Mouse (Mus musculus): Measurements from ENCODE around the gene Foxred1.

The Foxred1 gene

GRCm38 (mm10) chr9:35210542-35211474 lies at the start of gene Foxred1:
Gene Foxred1, minus strand, starts transcription at chr9:35211055.
- peak; percentile 99 for DNase-seq

- no peak for DNase-seq
Measured at GRCm38 (mm10) chr9:35257365-35257764, 46.5 kb upstream of the Foxred1 start.

DNA sequence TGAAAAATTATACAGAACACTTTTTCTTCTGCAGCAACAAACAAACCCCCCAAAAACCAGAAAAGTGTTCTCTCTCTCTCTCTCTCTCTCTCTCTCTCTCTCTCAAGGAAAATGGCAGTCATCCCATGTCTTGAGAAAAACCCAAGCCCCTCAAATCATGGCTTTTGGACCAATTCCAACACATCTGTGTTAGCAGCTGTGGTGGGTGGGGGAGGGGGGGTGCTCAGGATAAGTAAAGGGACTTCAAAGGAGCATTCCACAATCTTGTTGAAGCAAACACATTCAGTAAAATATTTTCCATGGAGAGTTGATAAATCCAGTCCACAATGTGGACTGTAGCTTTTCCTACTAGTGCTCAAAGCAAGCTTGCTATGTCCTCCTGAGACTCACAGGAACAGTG lies 38.6 kb upstream of the Foxred1 start:
- no peak for DNase-seq

GRCm38 (mm10) chr9:35247405-35247804 lies 36.5 kb upstream of the Foxred1 start:
- DNase-seq = no peak

DNA sequence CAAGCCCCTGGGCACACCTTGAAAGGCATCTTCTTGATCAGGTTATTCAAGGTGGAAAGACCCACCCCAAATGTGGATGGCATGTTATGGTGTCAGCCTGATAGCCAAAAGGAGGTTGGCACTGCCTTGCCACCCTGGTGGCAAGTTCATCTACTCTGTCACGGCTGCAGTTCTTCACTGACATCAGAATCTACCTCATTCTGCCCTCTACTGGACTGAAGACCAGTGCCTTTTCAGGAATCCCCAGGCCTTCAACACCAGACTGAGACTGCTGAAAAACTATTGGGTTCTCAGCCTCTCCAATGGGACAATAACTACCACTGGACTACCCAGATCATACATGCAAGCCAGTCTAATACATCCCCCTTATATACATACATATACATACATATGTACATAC lies 28.9 kb upstream of the Foxred1 start:
- DNase-seq = no peak

DNA sequence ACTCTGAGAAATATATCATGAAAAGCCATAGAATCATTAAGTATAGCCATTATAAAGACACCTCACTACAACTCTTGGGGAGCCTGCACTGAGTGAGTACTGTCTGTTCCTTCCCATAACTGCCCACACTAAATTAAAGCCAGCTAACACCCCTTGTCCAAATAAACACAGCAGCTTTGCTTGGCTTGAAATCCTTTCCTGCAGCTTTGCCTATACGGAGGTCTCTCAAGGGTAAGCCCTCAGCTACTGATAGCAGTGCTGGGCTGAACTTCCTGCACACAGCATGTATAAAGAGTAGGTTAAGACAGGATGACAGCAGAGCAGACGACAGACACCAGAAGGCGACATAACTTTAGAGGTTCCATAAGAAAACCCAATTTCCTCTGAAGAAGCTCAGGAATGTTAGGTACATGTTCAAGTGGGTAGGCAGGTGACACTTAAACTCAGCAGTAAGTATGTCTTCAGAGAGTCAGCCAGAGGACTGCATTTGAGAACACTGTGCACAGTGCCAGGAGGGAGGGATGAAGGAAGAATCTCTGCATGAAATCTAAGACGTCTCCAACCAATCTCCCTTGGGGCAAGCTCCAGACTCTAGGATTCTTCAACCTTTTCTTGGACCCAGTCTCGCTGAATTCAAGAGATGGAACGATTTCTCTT lies 28.2 kb upstream of the Foxred1 start:
- DNase-seq = no peak

GRCm38 (mm10) chr9:35238371-35238770 lies 27.5 kb upstream of the Foxred1 start:
- DNase-seq = no peak

GRCm38 (mm10) chr9:35235996-35236395 lies 25.1 kb upstream of the Foxred1 start:
- no peak for DNase-seq

DNA sequence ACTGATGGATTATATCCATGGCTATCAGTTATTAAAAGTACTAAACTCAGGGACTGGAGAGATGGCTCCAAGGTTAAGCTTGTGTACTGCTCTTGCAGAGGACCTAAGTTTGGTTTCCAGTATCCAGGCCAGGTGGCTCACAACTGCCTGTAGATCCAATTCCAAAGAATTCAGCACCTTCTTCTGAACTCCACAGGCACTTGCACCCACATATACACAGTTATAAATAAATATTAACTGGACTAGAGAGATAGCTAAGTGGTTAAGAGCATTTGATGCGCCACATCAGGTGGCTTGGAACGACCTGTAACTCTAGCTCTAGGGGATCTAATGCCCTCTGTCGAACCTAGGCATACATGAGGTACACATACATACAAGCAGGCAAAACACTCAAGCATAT lies 17.8 kb upstream of the Foxred1 start:
- DNase-seq = no peak

GRCm38 (mm10) chr9:35223466-35223865 lies 12.6 kb upstream of the Foxred1 start:
- no peak for DNase-seq

DNA sequence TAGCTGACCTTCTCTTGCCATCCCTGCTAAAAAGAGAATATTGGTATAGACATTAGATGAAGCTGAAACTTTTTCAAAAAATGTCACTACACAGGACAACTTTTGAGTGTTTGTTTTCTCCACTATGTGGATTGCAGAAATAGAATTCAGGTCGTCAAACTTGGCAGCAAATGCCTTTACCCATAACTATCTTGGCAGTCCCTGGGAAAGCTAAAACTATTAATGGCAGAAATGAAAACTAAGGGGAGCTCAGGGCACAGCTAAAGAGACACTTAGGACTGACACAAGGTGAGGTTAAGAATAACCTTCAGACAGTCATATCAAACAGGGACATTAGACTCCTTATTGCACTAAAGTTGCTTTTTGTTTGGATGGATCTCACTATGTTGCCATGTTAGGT lies 7.1 kb upstream of the Foxred1 start:
- no peak for DNase-seq

DNA sequence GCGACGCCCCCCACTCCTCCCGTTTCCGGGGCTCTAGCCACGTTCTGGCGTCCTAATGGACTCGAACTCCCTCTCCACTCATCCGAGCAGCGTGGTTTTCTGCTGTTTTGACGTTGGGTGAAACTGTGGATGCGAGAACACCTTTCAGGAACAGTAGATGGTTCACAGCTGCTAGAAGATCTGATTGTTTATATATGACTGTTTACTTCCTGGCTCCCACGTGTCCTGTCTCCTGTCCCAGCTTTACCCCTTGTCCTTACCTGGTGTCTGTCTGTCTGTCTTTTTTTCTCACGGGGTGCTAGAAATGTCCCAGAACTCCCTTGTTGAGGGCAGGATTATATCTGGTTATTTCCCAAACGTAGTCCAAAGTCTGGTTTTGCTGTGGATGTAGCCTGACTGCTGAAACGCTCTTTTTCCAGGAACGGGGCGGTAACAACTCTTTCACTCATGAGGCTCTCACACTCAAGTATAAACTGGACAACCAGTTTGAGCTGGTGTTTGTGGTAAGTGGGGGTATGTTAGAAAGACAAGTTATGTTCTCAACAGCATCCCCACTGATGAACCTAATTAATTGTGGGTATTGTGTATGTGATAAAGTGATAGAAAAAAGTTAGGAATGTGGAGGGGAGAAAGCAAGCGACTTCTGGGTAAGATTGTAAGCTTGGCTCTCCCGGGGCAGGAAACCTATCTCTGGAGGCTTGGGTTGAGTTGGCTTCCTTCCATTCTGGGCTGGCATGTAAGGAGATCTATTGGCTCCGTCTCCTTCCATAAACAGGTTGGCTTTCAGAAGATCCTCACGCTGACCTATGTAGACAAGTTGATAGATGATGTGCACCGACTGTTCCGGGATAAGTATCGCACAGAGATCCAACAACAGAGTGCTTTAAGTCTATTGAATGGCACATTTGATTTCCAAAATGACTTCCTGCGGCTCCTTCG lies 987 bp upstream of the Foxred1 start:
- DNase-seq = no peak

DNA sequence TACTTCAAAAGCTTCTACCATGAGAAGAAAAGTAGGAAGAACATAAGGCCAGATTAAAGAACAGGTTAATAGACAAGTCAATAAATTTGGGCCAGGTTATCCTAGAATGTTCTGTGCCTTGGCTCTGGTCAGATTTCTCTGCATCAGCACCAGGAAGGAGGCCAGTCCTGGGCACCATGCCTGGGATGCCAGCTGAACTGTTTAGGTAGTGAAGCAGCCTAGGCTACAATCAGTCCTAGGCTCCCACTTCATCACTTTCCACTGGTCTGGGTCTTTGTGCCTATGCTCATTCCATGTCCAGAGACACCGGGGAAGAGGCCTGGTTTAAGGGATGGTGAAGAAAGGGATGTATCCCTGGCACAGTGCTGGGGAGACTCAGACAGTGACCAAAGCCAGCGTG lies 6.4 kb downstream of the Foxred1 start:
- DNase-seq = no peak

GRCm38 (mm10) chr9:35203536-35203935 lies 7.3 kb downstream of the Foxred1 start:
- no peak for DNase-seq

GRCm38 (mm10) chr9:35200529-35201060 lies 10.3 kb downstream of the Foxred1 start:
- no peak for DNase-seq

DNA sequence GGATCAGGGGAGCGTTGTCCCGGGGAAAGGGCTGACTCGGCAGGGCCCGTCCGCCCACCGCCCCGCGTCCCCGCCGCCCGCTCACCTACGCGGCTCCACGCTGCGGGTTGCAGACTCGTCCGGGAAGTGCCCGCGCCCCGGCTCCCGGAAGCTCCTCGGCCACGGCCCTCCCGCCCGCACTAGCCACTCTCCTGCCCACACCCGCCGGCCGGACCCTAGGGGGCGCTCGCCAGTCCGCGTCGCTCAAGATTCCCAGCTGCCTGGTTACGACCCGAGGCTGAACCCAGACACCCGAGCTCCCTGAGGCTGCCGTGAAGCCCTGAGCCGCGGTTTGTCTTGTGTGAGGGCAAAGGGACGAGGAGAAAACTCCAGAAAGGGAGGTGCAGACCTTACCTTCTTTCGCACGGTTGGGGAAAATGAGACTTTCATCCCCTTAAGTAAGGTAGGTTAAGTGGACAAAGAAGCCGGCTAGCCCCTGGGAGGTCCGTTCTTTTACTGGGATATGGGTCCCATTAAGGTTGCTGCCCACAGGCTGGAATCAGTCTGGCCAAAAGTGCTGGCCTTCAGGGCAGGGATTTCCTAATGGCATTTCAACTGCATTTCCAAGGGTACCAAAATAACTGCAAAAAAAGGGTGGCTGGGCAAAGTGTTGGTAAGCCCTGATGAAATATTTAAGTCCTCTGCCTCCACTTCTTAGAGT lies 10.9 kb downstream of the Foxred1 start, which contains the start of the genes Srpr and Tirap:
TSS of gene Srpr (plus strand) at position 404 of the 700 bp plus-strand sequence.
TSS of gene Tirap (minus strand) at position 520 of the 700 bp plus-strand sequence.
- DNase-seq = peak; percentile 89

GRCm38 (mm10) chr9:35198945-35199771 lies 11.7 kb downstream of the Foxred1 start:
- no peak for DNase-seq

DNA sequence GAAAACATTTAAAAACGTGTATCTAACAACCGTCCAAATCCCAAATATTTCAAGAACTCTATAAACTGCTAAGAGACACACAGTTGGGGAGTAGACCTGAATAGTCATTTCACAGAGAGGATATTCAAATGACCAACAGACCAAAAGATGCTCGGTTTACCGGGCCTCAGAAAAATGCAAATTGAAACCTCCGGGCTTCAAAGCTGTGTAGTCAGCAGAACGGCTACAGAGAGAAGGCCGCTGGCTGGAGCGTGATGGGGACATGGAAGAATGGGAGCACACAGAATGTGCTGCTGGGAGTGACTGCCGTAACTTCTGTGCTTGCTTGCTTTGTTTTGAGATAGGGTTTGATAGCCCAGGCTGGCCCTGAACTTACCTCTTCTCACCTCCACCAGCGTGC lies 12.5 kb downstream of the Foxred1 start:
- no peak for DNase-seq

DNA sequence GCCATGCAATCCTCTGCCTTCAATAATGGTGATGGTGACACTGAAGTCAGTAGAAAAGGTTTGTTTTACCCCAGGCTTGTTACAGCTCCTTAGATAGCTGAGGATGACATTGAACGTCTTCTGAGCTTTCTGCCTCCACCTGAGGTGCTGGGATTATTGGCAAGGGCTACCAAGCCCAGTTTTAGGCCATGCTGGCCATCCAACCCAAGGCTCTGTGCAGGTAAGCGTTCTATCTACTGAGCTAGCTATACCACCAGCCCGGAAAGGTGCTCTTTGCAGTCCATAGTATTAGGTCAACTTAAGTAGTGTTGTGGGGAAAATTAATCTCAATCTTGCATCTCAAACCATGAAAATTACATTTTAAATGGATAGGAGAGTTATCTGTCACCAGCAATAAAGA lies 13.2 kb downstream of the Foxred1 start:
- no peak for DNase-seq

DNA sequence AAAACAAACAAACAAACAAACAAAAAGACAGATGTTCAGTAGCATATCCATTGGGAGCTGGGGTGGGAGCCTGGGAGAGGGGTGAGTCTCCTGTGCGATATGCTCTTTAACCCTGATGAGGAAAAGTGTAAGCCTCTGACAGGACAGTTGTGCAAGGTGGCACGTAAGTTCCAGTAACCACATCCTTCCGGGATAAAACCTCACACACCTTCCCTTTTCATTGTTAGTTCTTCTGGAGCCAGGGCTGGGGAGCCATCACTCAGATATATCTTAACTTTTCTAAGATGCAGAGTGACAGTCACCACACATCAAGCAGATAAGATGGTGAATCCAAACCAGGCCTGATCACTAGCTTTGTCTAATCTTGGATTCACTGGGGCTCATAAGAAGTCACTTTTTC lies 16.8 kb downstream of the Foxred1 start:
- DNase-seq = no peak

DNA sequence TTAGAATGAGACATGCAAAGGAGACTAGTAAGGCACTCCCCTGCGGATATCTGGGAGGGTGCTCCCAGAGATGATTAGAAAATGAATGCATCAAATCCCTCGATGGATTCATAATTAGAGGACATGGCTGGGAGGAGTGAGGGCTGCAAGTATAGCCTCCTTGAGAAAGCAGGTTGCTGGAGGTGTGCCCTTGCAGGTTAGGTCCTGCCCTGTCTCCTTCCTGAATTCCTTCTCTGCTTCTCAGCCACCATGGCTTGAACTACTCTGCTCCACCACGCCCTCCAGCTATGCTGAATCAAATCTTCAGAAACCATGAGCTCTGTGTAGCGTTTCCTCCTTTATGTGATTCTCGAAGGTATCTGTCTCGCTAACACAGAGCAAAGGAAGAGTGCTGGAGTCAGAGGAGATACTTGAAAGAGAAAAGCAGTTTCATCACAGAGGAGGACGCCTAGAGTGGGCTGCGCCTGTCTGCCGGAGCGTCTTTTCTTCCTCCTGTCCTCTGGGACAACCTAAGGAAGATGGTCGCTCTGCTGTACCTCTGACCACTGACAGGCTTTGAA lies 17.8 kb downstream of the Foxred1 start:
- no peak for DNase-seq
